Mouse (Mus musculus) liver, adult 2 months (tissue): ENCODE data around the gene Gm20388.

Experiments used
- CTCF ChIP-seq: fragments of 200-500 bp; IDR thresholded peaks from 2 replicates; pipeline ENCODE4 v1.5.1; 2011; ENCODE audit warnings: low read depth, low read length, control low read depth
- POLR2A ChIP-seq: fragments of 200-500 bp; IDR thresholded peaks from 2 replicates; pipeline ENCODE4 v1.6.1; 2011; ENCODE audit warnings: low read length, control low read depth; ENCODE audit not compliant: insufficient read depth; ENCODE audit errors: extremely low read depth

GRCm38 (mm10) chr8:123292281-123292680 is 3381.6 kb downstream of the Gm20388 start:
- no peak for TF ChIP-seq CTCF
- no peak for TF ChIP-seq POLR2A
